Mouse (Mus musculus) midbrain, embryonic 12.5 days (tissue): ENCODE data around the gene Greb1. TPM values are rescaled to one million over a fixed set of nuclear protein-coding genes. Genes with fewer than 3 reads are reported as not detected.

ENCODE experiments used
- ATAC-seq: fragments of 200-750 bp; cut with Nextera tagmentation; 2 replicates; pipeline ENCODE4 v1.8.0; 2017; ENCODE audit warnings: low read depth, moderate TSS enrichment, moderate library complexity; ENCODE audit not compliant: low FRiP score
- H3K27ac ChIP-seq: fragments of 300-500 bp; sonication (generic); replicated peaks from 2 replicates; pipeline ENCODE4 v1.5.1; 2016; ENCODE audit warnings: mild to moderate bottlenecking
- H3K27me3 ChIP-seq: fragments of 300-500 bp; sonication (generic); 2 replicates; pipeline ENCODE4 v1.6.1; 2016; ENCODE audit warnings: mild to moderate bottlenecking
- H3K36me3 ChIP-seq: fragments of 300-500 bp; sonication (generic); 2 replicates; pipeline ENCODE4 v1.6.1; 2016
- H3K4me1 ChIP-seq: fragments of 300-500 bp; sonication (generic); 2 replicates; pipeline ENCODE4 v1.6.1; 2016
- H3K4me2 ChIP-seq: fragments of 300-500 bp; sonication (generic); replicated peaks from 2 replicates; pipeline ENCODE4 v1.6.1; 2016; ENCODE audit warnings: mild to moderate bottlenecking, moderate library complexity
- H3K4me3 ChIP-seq: fragments of 300-500 bp; sonication (generic); 2 replicates; pipeline ENCODE4 v1.5.1; 2016; ENCODE audit warnings: mild to moderate bottlenecking
- H3K9ac ChIP-seq: fragments of 300-500 bp; sonication (generic); replicated peaks from 2 replicates; pipeline ENCODE4 v1.6.1; 2016; ENCODE audit warnings: mild to moderate bottlenecking, moderate library complexity
- H3K9me3 ChIP-seq: fragments of 300-500 bp; sonication (generic); 2 replicates; pipeline ENCODE4 v1.6.1; 2016; ENCODE audit warnings: mild to moderate bottlenecking
- WGBS: fragments of 180-500 bp; shearing (Covaris S2); methylation state at CpG from one replicate; pipeline ENCODE4 v1.1.7; 2016; 5-methylcytosine and 5-hydroxymethylcytosine counted together
- polyA plus RNA-seq: library from polyadenylated mRNA; unstranded; fragments of >200 nt; fragmentation: Nextera tagmentation; extraction: Ambion mirVana; gene quantifications from 2 replicates; pipeline ENCODE4 v1.2.1, GENCODE M21; 2016

Greb1 gene
- polyA plus RNA-seq, 1 experiment from 2014 or later = 7.0 TPM

DNA sequence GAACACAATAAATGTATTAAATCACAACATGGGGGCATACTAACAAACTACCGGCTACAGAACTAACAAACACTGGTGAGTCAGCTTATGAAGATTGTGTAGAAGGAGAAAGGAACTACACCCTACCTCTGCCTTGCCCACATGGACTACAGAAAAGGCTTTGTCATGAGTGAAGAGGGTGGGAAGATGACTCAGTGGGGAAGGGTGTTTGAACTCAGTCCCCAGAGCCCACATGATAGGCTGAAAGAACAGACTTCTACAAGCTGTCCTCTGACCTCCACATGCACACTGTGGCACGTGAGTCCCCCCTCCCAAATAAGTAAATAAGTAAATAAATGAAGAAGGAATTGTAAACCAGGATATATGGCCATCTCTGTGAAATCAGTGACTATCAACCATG lies 21.5 kb downstream of the Greb1 start:
- 63% methylated on average over 2 of the region's 2 CpGs for WGBS
- no peaks in the 10 kb centered on the region for H3K36me3 ChIP-seq
- H3K9me3 ChIP-seq = no peaks in the 10 kb centered on the region
- H3K4me3 ChIP-seq = no peak overlapping the region
- H3K27ac ChIP-seq = no peak overlapping the region
- H3K4me2 ChIP-seq = no peak overlapping the region
- no peaks in the 10 kb centered on the region for H3K27me3 ChIP-seq
- no peak for ATAC-seq
- H3K9ac ChIP-seq = no peak overlapping the region
- no peaks in the 10 kb centered on the region for H3K4me1 ChIP-seq

DNA sequence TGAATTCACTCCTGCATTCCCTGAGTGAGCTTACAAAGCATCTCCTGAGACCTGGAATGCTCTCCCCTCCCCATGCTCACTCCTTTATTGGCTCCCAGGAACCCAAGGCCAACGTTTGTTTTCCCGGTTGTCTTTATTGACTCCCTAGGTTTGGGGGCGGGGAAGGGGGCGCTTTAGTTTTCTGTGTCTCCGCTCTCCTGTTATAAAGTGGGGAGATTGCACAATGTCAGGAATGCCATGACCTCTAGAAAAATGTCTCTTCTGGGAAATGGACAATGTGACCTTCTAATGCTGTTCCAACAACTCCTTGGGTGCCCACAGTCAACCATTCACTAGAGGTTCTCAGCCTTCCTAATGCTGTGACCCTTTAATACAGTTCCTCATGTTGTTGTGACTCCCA lies 22.2 kb downstream of the Greb1 start:
- Histone ChIP-seq H3K27me3 (no peaks in the 10 kb centered on the region), H3K4me2 (no peak overlapping the region), H3K27ac (no peak overlapping the region), H3K4me1 (no peaks in the 10 kb centered on the region), H3K9me3 (no peaks in the 10 kb centered on the region), H3K9ac (no peak overlapping the region), H3K4me3 (no peak overlapping the region), H3K36me3 (no peaks in the 10 kb centered on the region)
- WGBS = 68% methylated on average over 5 of the region's 5 CpGs
- no peak for ATAC-seq

DNA sequence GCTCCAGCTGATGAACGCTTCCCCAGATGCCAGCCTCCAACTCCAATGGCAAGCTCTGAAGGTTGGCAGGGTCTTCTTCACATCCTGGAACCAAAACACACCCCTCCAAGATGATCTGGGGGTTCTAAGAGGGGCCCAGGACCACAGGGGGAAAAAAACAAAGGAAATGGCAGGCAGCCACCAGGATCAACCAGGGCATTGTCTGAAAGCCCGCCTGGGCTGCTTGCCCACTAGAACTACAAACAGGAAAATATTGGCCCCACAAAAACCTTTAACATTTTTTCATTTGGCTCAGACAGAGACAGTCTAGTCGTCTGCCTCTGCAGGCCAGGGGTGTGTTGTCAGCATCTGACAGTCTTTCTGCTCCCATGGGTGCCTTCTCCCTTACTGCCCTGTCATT lies 25.3 kb downstream of the Greb1 start:
- no peak overlapping the region for H3K4me2 ChIP-seq
- H3K9ac ChIP-seq = no peak overlapping the region
- WGBS = 86% methylated on average over 3 of the region's 3 CpGs
- ATAC-seq = no peak
- no peaks in the 10 kb centered on the region for H3K4me1 ChIP-seq
- no peaks in the 10 kb centered on the region for H3K27me3 ChIP-seq
- no peaks in the 10 kb centered on the region for H3K9me3 ChIP-seq
- no peak overlapping the region for H3K4me3 ChIP-seq
- H3K27ac ChIP-seq = no peak overlapping the region
- no peaks in the 10 kb centered on the region for H3K36me3 ChIP-seq

DNA sequence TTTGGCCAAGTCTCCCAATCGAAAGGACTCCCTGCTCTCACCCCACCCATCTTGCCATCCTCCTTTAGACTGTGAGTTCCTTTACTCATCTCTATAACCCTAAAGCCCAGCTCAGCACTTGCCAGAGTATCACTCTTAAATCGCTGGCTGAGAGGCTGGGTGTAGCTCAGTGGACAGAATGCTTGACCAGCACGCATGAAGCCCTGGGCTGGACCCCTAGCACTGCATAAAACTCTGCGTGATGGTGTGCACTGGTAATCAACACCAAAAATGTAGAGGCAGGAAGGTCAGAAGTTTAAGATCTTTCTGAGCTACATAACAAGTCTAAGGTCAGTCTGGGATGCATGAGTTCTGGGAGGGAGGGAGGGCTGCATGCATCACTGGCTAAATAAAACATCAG lies 26.1 kb downstream of the Greb1 start:
- H3K4me3 ChIP-seq = no peak overlapping the region
- H3K9ac ChIP-seq = no peak overlapping the region
- no peaks in the 10 kb centered on the region for H3K4me1 ChIP-seq
- no peaks in the 10 kb centered on the region for H3K27me3 ChIP-seq
- ATAC-seq = no peak
- no peaks in the 10 kb centered on the region for H3K9me3 ChIP-seq
- H3K27ac ChIP-seq = no peak overlapping the region
- H3K36me3 ChIP-seq = no peaks in the 10 kb centered on the region
- 95% methylated on average over 4 of the region's 4 CpGs for WGBS
- H3K4me2 ChIP-seq = no peak overlapping the region

DNA sequence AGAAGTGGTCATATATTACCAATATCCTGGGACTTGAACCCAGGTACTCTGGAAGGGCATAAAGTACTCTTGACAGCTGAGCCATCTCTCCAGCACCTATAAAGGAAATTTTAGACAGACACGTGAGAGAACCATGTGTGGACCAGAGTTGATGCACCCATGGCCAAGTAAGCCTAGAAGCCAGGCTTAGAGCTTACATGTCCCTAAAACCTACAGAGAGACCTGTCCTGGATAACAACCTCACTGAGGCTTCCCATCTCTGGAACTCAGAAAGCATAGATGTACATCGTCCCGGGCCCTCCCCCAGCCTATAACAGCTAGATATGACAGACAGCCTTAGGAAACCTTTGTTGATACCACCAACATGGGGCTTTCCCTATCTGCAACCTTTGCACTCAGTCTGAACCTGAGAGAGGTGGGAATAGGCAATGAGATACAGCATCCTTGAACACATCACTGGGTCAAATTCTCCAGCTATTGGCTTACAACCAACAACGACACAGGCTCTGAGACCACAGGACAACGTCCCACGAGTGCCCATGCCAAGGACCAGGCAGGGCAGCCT lies 31.0 kb downstream of the Greb1 start:
- Histone ChIP-seq H3K9me3 (peaks cover 4% of the 10 kb centered on the region; the same call in 1 of the 2 replicates), H3K27me3 (no peaks in the 10 kb centered on the region), H3K36me3 (0 out of 2 replicates have a peak, but pooled peaks cover 2% of the 10 kb centered on the region), H3K27ac (no peak overlapping the region), H3K4me3 (no peak overlapping the region), H3K4me2 (no peak overlapping the region), H3K4me1 (no peaks in the 10 kb centered on the region), H3K9ac (no peak overlapping the region)
- 91% methylated on average over 6 of the region's 6 CpGs for WGBS
- ATAC-seq = no peak

DNA sequence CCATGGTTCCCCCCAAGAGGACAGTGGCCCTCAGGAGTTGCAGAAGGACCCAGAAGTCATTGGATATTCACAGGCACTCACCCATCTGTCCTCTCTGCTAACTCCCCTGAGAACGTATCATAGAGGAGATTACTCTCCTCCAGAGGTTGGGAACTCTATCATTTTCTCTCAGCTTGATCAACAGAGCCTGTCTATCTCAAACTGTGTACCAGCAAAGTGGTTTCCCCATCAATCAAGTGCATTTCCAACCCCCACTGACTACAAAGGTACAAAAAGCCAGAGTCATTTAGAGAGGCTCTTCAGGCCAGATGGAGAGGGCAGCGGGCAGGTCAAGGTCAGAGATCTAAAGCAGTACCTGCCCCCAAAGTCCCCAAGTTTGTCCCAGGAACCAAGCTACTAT lies 32.0 kb downstream of the Greb1 start:
- no peaks in the 10 kb centered on the region for H3K4me1 ChIP-seq
- ATAC-seq = no peak
- no peak overlapping the region for H3K4me2 ChIP-seq
- WGBS = 86% methylated on average over 2 of the region's 2 CpGs
- H3K36me3 ChIP-seq = 0 out of 2 replicates have a peak, but pooled peaks cover 2% of the 10 kb centered on the region
- no peak overlapping the region for H3K9ac ChIP-seq
- H3K4me3 ChIP-seq = no peak overlapping the region
- peaks cover 4% of the 10 kb centered on the region; the same call in 1 of the 2 replicates for H3K9me3 ChIP-seq
- H3K27me3 ChIP-seq = no peaks in the 10 kb centered on the region
- no peak overlapping the region for H3K27ac ChIP-seq

DNA sequence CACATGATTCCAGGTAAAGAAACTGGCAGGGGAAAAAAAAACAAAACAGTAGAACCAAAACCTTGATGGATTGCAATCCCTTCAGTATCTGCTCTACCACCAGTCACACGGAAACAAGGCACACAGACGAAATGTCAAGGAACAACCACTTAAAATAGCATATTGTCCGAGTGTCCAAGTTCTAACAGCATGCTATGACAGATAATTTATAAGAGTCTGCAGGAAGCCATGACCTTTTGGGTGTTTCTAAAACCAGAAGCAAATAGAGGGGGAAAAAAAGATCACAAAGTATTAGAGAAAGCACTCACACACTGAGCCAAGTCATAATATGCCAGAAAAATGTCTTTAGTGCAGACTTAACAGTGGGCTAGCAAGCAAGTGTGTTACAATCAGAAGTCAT lies 32.4 kb downstream of the Greb1 start:
- Histone ChIP-seq H3K4me1 (no peaks in the 10 kb centered on the region), H3K4me3 (no peak overlapping the region), H3K4me2 (no peak overlapping the region), H3K9me3 (peaks cover 4% of the 10 kb centered on the region; the same call in 1 of the 2 replicates), H3K27ac (no peak overlapping the region), H3K27me3 (no peaks in the 10 kb centered on the region), H3K36me3 (0 out of 2 replicates have a peak, but pooled peaks cover 2% of the 10 kb centered on the region), H3K9ac (no peak overlapping the region)
- WGBS = 83% methylated on average over 3 of the region's 3 CpGs
- ATAC-seq = no peak

DNA sequence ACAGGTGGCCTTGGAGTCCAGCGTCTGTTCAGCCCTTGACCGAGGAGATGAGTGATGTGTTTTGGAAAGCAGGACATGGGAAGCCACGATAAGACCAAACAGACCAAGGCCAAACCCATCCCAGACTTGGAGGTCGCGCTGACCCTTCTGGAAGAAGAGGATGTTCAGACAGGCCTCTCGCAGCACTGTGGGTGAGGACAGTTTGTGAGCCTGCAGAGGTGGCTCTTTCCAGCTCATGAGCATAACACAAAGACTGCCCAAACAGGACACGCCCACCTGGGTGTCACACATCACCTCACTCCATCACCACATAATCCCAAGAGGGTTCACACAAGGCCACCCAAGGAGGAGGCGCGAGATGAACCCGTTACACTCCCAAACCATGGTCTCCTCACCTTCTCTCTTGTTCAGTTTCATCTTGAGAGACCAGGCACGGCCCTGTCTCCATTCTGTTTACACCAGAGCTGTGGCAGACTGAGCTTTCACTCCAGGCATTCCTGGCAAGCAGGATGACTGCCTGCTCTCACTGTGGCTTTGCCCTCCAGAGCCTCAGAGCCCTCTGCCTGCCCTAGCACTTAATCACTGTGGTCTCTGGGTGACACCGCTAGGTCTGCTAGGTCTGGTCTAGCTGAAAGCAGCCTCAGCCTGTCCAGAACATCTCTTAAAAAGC lies 35.8 kb downstream of the Greb1 start:
- Histone ChIP-seq H3K4me2 (no peak overlapping the region), H3K27ac (no peak overlapping the region), H3K4me3 (no peak overlapping the region), H3K9ac (no peak overlapping the region), H3K27me3 (no peaks in the 10 kb centered on the region), H3K9me3 (peaks cover 4% of the 10 kb centered on the region; the same call in 1 of the 2 replicates), H3K36me3 (0 out of 2 replicates have a peak, but pooled peaks cover 2% of the 10 kb centered on the region), H3K4me1 (no peaks in the 10 kb centered on the region)
- 81% methylated on average over 12 of the region's 12 CpGs for WGBS
- ATAC-seq = no peak

DNA sequence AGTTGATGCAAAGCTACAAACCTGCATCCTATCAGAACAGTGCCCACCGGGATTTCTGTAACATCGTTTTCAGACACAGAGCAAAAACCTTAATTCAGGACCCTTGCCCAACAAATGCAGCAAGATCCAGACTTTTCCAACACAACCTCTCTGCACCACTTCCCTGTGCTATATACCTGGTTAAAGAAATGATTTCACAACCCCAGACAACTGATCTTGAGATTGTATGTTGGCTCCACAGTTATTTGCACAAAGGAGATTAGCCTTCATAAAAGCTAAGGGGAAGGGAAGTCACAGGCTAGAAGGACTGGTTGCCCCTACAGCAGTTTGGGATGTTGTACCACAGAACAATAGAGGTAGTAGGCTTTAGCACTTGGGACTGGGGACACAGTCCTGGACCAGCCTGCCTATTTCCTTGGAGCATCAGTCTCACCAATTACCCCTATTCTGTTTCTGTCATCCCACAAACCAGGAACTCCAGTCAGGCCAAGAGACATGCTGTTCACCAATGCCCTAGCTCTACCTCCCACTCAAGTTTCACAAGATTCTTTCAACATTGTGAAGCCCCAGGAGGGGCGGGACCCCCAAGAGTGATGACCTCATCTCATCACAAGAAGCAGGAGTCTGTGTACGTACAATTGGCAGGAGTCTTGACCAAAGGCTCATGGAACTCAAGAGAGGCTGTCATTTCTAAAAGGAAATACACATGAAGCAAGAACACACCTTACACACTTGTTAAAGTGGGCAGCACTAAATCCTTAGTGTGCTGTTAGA lies 36.9 kb downstream of the Greb1 start:
- Histone ChIP-seq H3K4me2 (no peak overlapping the region), H3K36me3 (0 out of 2 replicates have a peak, but pooled peaks cover 2% of the 10 kb centered on the region), H3K4me3 (no peak overlapping the region), H3K9me3 (peaks cover 4% of the 10 kb centered on the region; the same call in 1 of the 2 replicates), H3K27me3 (no peaks in the 10 kb centered on the region), H3K27ac (no peak overlapping the region), H3K9ac (no peak overlapping the region), H3K4me1 (no peaks in the 10 kb centered on the region)
- WGBS = 85% methylated on average over 4 of the region's 4 CpGs
- no peak for ATAC-seq

DNA sequence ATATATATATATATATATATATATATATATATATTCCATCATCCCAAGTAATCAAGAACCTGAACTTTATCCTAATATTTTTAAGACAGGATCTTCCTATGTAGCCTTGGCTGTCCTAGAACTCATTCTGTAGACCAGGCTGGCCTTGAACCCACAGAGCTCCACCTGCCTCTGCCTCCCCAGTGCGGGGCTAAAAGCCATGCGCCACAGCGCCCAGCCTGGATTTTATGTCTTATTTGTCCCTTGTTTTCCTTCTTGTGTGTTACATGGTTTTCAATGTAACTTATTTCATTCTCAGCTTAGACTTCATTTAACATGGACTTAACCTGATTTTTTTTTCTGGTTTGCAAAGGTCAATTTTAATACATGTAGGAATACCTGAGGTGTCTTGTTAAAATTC lies 39.2 kb downstream of the Greb1 start:
- Histone ChIP-seq H3K27ac (no peak overlapping the region), H3K9me3 (peaks cover 4% of the 10 kb centered on the region; the same call in 1 of the 2 replicates), H3K4me2 (no peak overlapping the region), H3K4me1 (no peaks in the 10 kb centered on the region; the same call in 1 of the 2 replicates), H3K36me3 (0 out of 2 replicates have a peak, but pooled peaks cover 1% of the 10 kb centered on the region), H3K9ac (no peak overlapping the region), H3K27me3 (no peaks in the 10 kb centered on the region), H3K4me3 (no peak overlapping the region)
- no peak for ATAC-seq
- WGBS = 96% methylated on average over 3 of the region's 3 CpGs

DNA sequence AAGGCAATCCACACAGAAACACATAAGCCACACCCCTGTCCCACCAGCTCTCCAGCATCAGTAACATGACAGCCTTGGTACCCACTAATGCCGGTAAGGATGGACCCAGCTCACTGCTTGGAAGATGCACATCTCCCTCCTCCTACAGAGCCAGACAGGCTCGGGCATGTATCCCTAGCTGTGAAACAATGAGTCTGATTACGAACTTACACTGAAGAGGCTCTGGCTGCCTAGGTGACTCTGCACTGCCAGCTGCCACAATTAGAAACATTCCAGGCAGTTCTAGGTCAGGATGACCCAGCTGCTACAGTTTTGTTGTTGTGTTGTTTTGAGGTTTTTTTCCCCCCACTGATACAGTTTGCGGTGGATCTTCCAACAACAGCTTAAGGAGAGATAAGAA lies 40.4 kb downstream of the Greb1 start:
- Histone ChIP-seq H3K9ac (no peak overlapping the region), H3K9me3 (no peaks in the 10 kb centered on the region), H3K4me2 (no peak overlapping the region), H3K4me1 (no peaks in the 10 kb centered on the region; the same call in 1 of the 2 replicates), H3K4me3 (no peak overlapping the region), H3K27ac (no peak overlapping the region; the same call in 1 of the 2 replicates), H3K27me3 (no peaks in the 10 kb centered on the region), H3K36me3 (0 out of 2 replicates have a peak, but pooled peaks cover 8% of the 10 kb centered on the region)
- WGBS = 68% methylated on average over 4 of the region's 4 CpGs
- no peak for ATAC-seq

DNA sequence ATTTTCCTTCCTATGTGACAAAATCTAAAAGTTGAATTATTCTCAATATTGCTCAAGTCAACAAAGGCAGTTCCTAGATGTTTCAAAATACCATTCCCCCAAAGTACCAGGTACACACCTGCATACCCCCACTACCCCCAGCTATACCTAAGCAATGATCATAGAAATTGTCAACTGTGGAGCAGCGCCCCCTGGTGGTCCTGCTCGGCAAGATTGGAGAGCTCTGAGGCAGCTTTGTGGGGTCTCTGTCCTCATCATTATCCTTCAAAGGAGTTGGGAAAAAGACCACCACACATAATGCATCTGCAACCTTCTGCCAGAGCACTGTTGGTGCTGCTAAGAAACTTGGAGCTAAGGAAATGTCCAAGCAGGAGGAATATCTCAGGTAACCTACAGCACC lies 46.4 kb downstream of the Greb1 start:
- no peak for ATAC-seq
- Histone ChIP-seq H3K4me2 (no peak overlapping the region), H3K27me3 (no peaks in the 10 kb centered on the region), H3K9me3 (no peaks in the 10 kb centered on the region), H3K9ac (no peak overlapping the region), H3K4me3 (no peak overlapping the region), H3K27ac (no peak overlapping the region), H3K36me3 (0 out of 2 replicates have a peak, but pooled peaks cover 8% of the 10 kb centered on the region), H3K4me1 (peaks cover 14% of the 10 kb centered on the region)
- 2% methylated on average over 2 of the region's 2 CpGs for WGBS
